20 mouse cellular contexts compared by ENCODE assay signal in genomic region chr13:42603308-42603707, GRCm38 (mm10).
"Had no signal": no experiment of that assay in that cellular context is flagged by ENCODE, and none has a peak within 500 bp of the region (broad histone marks: within the 10 kb centered on the region; RNA-seq: fewer than 3 reads in every experiment).

No protein-coding gene starts in this region.

- H3K4me1 ChIP-seq: intestine, embryonic 15.5 days; limb, embryonic 10.5 days; limb, embryonic 13.5 days; liver, embryonic 13.5 days; midbrain, embryonic 12.5 days; midbrain, embryonic 15.5 days; neural tube, embryonic 12.5 days; neural tube, embryonic 15.5 days; stomach, embryonic 15.5 days had no signal

- H3K27me3 ChIP-seq: intestine, embryonic 15.5 days; liver, embryonic 13.5 days; midbrain, embryonic 12.5 days; midbrain, embryonic 15.5 days; neural tube, embryonic 12.5 days; neural tube, embryonic 15.5 days; stomach, embryonic 15.5 days had no signal

- H3K4me2 ChIP-seq: intestine, embryonic 15.5 days; limb, embryonic 13.5 days; liver, embryonic 13.5 days; lung, embryonic 14.5 days; midbrain, embryonic 12.5 days; midbrain, embryonic 15.5 days; neural tube, embryonic 12.5 days; neural tube, embryonic 15.5 days; stomach, embryonic 15.5 days had no signal

- H3K4me3 ChIP-seq: intestine, embryonic 15.5 days; limb, embryonic 10.5 days; limb, embryonic 13.5 days; liver, embryonic 13.5 days; midbrain, embryonic 12.5 days; midbrain, embryonic 15.5 days; neural tube, embryonic 12.5 days; neural tube, embryonic 15.5 days; stomach, embryonic 15.5 days had no signal

- H3K27ac ChIP-seq: intestine, embryonic 15.5 days; limb, embryonic 10.5 days; limb, embryonic 13.5 days; liver, embryonic 13.5 days; macrophage; midbrain, embryonic 12.5 days; midbrain, embryonic 15.5 days; neural tube, embryonic 12.5 days; neural tube, embryonic 15.5 days; stomach, embryonic 15.5 days had no signal

- ATAC-seq: intestine, embryonic 15.5 days; lung, postnatal 0 days; midbrain, embryonic 15.5 days had no signal

- H3K9me3 ChIP-seq: intestine, embryonic 15.5 days; limb, embryonic 10.5 days; limb, embryonic 13.5 days; liver, embryonic 13.5 days; midbrain, embryonic 12.5 days; midbrain, embryonic 15.5 days; neural tube, embryonic 12.5 days; neural tube, embryonic 15.5 days; stomach, embryonic 15.5 days had no signal

- H3K9ac ChIP-seq: intestine, embryonic 15.5 days; limb, embryonic 13.5 days; liver, embryonic 13.5 days; lung, embryonic 14.5 days; midbrain, embryonic 12.5 days; midbrain, embryonic 15.5 days; neural tube, embryonic 12.5 days; neural tube, embryonic 15.5 days; stomach, embryonic 15.5 days had no signal

- H3K36me3 ChIP-seq: intestine, embryonic 15.5 days; limb, embryonic 10.5 days; limb, embryonic 13.5 days; liver, embryonic 13.5 days; midbrain, embryonic 12.5 days; midbrain, embryonic 15.5 days; neural tube, embryonic 12.5 days; neural tube, embryonic 15.5 days; stomach, embryonic 15.5 days had no signal

- DNase-seq: kidney, adult 18-20 months; kidney, adult 9 months; kidney, postnatal 14 days; kidney, postnatal 4 days; liver; liver, embryonic 13.5 days; lung, embryonic 14.5 days; spleen, adult 18-20 months; thymus, adult 18-20 months; thymus, postnatal 36 days had no signal
